Mouse (Mus musculus) embryo, embryonic 11.5 days (tissue): ENCODE results near the gene Zfp382.
"Not testable (repeated sequence)": the region's sequence is repeated elsewhere in the genome, so short reads cannot be mapped to it uniquely, and the experiment has no call there.

ENCODE experiments used
- DNase-seq: peaks from one replicate; pipeline ENCODE4 v3.0.0-alpha.2; 2012; ENCODE audit warnings: low read depth, low spot score

The Zfp382 gene

DNA sequence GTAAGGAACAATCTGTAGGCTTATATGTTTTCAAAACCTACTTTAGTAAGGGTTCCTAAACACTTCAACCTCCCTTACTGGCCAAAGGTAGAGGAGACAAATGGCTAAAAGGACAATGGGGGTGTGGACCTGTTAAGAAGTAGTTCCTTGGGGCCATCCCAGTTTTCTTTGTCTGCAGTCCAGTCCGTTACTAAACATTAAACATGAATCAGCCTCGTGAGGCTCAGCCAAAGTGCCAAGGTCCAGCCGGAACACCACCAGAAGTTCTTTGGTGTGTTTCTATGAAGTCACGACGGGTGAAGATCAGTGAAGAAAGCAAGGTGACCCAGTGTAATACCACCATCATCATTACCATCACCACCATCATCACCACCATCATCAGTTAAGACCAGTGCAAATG lies 25.3 kb downstream of the Zfp382 start:
- no peak for DNase-seq

DNA sequence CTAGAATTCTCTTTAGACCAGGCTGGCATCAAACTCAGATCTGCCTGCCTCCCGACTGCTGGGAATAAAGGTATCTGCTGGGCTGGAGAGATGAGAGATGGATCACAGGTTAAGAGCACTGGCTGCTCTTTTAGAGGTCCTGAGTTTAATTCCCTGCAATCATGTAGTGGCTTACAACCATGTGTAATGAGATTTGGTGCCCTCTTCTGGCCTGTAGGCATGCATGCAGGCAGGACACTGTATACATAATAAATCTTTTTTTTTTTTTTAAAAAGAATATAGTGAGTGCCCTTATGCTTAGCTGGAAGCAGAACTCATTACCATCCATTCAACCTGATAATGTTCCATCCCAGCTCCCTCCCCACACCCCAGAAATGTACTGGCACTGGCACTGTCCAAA lies 32.3 kb downstream of the Zfp382 start:
- DNase-seq = no peak

DNA sequence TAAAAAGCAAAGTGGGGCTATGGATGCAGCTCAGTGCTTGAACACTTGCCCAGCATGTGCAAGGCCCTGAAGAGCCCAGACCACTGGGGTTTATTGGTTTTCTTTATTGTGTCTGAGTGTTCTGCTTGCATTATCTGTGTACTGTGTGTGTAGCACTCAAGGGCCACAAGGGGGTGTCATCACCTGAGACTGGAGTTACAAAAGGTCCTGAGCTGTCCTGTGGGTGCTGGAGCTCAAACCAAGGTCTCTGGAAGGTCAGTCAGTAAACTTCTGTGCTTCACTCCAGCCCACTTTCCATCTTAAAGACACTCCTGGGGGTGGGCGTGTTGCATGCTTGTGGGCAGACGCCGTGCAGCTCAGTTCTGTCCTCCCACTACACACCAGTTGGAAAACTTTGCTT lies 33.8 kb downstream of the Zfp382 start:
- no peak for DNase-seq

DNA sequence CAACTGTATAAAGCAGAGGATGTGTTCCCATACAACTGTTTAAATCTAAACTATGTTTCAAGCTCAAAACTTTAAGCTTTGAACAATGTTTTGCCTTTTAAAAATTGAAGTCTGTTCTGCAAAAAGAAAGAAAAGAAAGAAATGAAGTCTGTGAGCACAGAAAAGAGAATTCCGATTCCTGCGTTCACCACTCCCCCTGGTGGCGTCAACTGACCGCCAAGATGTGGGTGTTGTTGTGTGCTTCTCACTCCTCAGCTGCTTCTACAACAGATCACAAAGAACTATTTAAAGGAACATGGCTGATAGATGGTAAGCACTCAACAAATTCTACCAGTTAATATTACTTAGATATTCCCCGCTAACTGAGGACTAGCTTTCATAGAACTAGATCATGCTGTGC lies 41.4 kb downstream of the Zfp382 start:
- DNase-seq = no peak

DNA sequence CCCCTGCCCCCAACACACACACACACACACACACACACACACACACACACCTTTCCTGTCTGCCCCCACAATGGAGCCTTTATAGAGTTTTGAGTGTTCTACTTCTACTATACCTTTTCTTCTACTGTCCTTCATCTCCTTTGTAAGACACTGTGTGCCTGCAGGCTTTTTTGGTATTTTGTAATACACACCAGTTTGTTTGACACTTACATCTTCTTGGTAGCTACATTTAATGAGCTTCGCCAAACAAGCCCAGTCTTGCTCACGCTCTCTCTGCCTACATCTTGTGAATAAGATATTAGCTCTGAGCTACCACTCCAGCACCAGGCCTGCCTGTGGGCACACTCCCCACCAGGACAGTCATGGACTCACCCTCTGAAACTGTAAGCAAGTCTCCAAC lies 43.0 kb downstream of the Zfp382 start:
- no peak for DNase-seq

DNA sequence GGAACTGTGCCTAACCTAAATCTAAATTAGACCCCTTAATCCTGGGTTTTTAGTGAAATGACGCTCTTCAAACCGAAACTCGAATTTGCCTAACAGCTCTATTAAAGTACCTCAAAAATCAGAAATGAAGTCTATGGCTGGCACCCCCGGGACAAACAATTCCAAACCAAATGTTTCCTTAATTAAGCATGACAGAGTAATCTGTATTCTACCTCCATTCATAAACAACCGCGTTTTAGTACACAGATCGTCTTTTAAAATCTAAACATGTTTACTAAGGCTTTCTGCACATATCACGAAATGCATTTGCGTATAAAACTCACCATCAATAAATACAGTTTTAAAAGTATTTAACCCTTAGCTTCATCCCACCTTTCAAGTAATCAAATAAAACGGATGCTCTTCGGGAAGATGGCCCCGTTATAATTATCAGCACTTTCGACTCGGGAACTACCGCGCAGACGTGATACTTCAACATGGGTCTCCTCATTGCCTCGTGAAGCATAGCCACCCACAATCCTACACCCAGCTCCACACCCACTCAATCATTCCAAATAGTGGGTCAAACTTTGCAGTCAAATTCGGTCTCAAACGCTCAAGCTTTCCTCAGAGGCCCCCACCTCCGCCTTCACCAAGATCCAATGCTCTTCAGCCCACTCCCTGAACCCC lies 47.3 kb downstream of the Zfp382 start:
- DNase-seq = peak; percentile 41

DNA sequence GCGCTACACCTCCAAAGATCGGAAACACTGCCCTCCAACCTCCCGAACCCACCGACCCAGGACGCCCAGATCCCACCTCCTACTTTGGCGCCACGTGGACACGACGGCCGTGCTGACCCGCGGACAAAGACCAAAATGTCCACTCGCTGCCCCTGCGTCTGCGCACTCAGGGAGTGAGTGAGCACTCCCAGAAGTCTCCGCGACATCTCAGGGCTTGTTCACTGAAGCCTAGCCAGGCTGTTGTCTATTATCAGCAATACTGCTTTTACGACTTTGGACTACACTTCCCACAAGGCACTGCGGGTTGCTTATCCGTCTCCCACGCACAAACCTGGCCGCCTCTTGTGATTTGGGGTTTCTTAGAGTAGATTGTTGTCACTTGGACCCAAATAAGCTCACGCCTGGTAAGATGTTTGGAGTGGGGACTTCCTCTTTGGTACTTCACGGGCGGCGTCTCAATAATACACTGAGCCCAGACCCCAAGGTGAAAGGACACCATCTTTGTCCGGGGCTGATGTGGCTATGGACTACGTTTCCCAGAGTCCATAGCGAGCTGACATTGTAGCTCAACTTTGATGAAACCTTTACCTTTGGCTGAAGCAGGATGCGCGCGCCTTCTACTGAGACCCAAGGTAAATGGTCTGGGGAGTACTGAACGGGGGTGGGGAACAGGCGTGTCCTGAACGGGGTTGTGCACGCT lies 48.0 kb downstream of the Zfp382 start, which contains the start of gene Zfp146:
TSS of gene Zfp146 (minus strand) at position 168 of the 700 bp plus-strand sequence.
- DNase-seq = peak; percentile 88

DNA sequence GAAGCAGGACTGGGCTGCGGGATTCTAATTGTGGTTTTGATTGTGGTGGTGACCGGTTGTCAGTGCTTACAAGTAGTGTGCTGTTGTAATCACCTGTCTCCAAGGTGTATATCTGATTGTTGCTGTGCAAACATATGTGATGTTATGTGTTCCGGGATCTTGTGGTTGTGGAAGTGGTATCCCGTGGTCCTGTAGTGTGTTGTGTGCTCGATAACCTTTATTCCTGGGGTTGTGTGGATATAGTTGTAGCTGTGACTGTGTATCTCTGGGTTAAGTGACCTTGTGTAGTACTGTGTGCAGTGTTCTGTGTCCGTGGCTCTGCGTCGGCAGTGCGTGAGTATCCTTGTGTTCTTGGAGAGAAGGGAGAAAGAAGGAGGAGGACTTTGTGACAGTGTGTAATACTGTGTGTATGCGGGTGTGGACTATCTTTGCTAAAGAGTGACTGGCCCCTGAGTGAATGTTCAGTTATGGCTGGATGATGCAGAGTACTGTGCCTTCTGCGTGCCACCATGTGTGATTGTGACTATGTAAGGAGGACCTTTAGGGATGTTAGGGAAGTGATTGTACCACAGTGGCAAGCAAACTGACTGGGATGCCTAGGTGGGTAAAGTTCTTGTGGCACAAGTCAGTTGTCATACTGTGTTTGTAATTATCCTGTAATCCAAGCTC lies 48.7 kb downstream of the Zfp382 start:
- DNase-seq = no peak

DNA sequence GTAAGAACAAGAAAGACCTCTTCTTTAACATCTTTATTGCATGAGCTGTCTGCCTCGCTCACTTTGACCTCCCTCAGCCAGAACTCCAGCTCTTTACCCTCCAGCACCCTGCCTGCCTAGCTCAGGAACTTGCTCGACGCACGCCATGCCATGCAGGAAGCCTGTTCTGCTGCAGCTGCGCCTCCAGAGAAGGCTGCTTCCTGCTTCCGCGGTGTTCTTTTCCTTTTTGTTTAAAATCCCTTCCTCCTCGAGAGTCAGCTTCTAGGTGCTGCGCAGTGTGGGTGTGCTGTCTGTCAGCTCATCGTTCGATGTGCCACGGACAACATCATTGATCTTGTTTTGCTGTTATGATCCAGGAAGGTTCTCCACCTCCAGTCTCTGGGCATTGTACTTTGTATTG lies 54.7 kb downstream of the Zfp382 start:
- no peak for DNase-seq

DNA sequence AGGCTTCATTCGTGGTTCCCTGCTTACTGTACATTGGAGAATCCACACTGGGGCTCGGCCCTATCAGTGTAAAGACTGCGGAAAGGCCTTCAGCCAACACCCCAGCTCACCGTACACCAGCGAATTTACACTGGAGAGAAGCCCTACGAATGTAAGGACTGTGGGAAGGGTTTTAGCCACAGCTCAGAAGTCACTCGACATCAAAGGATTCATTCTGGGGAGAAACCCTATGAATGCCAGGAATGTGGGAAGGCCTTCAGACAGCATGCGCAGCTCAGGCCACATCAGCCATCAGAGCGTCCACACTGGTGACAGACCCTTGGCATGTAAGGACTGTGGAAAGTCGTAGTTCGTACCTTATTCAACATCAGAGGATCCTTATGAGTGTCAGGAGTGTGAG lies 56.5 kb downstream of the Zfp382 start:
- no peak for DNase-seq

DNA sequence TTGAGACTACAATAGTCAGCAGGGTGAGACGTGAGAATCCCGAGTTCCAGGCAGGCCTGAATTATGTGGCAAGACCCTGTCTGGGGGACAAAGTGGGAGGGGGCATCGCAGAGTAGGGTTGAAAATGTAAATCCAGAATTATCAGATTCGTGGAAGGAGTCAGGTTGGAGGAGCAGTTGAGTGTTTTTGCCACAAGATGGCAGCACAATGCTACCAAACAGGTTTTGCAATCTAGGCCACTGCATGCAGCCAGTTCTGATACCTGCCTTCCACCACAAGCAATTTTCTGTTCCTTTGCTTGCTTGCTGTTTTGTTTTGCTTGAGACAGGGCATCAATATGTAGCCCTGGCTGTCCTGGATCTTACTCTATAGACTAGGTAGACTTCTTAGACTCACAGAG lies 59.6 kb downstream of the Zfp382 start:
- peak; percentile 56 for DNase-seq

DNA sequence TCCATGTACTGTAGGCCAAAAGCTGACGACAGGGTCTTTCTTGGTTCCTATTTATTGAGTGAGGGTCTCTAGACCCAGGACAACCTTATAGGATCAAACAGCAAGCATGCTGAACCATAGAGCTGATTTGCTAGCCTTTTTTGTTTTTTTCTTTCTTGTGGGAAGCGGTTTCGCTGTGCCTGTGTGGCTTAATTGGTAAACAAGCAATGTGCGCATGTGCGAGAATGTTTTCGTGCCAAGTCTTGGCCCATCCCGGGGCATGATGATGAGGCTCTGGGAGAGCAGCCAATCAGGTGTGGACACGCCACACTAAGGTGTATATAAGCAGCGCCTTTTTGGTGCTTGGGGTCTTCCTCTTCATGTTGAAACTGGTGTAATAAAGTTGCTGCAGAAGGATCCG lies 60.2 kb downstream of the Zfp382 start:
- not testable (repeated sequence) for DNase-seq

DNA sequence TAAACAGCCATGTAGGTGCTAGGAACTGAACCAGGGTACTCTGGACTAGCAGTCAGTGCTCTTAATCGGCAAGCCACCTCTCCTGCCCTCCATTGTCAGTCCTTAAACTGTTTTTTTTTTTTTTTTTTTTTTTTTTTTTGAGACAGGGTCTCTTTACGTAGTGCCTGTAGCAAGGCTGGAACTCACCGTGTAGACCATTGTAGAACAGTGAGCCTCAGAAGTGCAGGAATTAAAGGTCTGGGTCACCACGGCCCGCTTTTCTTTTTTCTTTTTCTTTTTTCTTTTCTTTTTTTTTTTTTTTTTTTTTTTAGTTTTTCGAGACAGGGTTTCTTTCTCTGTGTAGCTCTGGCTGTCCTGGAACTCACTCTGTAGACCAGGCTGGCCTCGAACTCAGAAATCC lies 61.4 kb downstream of the Zfp382 start:
- DNase-seq = not testable (repeated sequence)

DNA sequence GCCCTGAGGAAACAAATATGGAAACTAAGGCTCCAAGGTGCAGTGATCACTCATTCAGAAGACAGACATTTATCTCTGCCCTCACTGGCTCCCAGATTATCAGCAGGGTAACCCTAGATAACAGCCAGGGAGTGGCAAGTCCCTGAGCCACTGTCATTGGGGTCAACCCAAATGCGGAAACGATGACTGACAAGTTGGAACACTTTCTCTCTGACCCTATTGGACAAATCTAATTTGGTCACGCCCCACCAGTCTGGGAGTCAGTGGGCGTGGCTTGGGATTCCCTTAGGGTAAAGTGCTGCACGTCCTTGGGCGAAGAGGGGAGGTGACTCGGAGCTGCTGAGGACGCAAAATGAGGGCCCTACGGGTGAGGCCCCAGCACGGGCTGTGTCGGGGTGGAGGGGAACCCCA lies 62.1 kb downstream of the Zfp382 start, which contains the start of gene Cox7a1:
TSS of gene Cox7a1 (plus strand) at position 266 of the 411 bp plus-strand sequence.
- DNase-seq = peak; percentile 54
